Mouse (Mus musculus): Measurements from ENCODE around the gene Gm16867.
"Not testable (repeated sequence)": the region's sequence is repeated elsewhere in the genome, so short reads cannot be mapped to it uniquely, and the experiment has no call there.

- TF ChIP-seq POLR2A (IDR thresholded peaks at IDR 0.05; ENCODE audit: borderline replicate concordance, insufficient read depth, low read length); CTCF (IDR thresholded peaks at IDR 0.05; ENCODE audit: borderline replicate concordance, insufficient read depth, low read depth, low read length): not testable (repeated sequence)
Measured at GRCm38 (mm10) chr14:69536539-69536938, 33.4 kb upstream of the Gm16867 start.

All from cerebellum, adult 2 months (tissue).